Mouse (Mus musculus) brain, embryonic 14.5 days (tissue): ENCODE data around the gene Wnt10b. TPM values are rescaled to one million over a fixed set of nuclear protein-coding genes. Genes with fewer than 3 reads are reported as not detected.

ENCODE experiments used
- DNase-seq: peaks from one replicate; pipeline ENCODE4 v3.0.0-alpha.2; 2011; ENCODE audit warnings: low read depth
- CTCF ChIP-seq: fragments of 200-500 bp; IDR thresholded peaks from 2 replicates; pipeline ENCODE4 v1.5.1; 2012; ENCODE audit warnings: inconsistent platforms, mild to moderate bottlenecking, moderate library complexity, borderline replicate concordance; ENCODE audit not compliant: insufficient read depth, insufficient read length; ENCODE audit errors: extremely low read depth
- POLR2A ChIP-seq: fragments of 200-500 bp; IDR thresholded peaks from 2 replicates; pipeline ENCODE4 v1.6.1; 2012; ENCODE audit warnings: mild to moderate bottlenecking, inconsistent platforms, borderline replicate concordance; ENCODE audit not compliant: poor library complexity, insufficient read depth, insufficient read length, severe bottlenecking; ENCODE audit errors: extremely low read depth
- polyA plus RNA-seq: library from polyadenylated mRNA; depleted of rRNA; stranded (reverse); fragments of >200 nt; gene quantifications from 2 replicates; pipeline ENCODE4 v1.2.3, GENCODE M21; 2012

The Wnt10b gene
- polyA plus RNA-seq, 1 experiment = 2.4 TPM

DNA sequence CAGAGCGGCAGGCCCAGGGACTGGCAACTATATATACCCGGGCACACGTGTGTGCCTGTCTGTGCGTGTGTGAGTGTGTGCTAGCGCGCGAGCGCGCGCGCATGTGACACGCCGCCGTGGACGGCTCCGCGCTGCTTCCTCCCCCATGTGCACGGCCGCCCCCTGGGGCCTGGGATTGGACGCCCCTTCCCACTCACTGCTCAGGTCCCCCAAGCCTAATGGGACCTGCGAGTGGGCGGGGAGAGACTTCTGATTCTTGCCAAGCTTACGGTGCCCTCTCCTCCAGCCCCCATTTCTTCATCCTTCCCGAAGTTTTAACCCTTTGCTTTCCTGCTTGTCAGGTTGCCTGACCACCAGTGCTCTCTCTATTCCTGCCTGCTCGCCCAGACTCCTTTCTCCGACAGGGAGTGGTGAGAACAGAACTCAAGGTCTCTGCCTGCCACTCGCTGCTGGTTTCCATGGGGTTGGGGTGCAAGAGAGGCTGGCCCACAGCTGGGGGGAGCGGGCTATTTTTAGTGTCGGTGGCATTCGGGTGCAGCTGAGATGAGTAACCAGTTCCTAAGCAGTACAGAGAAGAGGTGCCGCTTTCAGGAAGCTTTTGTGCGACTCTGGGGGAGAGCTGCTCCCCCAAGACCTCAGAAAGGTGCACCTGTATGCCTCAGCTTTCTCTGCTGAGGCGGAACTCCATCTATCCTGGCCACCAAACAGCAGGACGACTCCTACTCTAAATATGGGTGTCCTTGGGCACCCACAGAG lies 30.1 kb upstream of the Wnt10b start:
- DNase-seq = peak; percentile 66
- TF ChIP-seq POLR2A = no peak

DNA sequence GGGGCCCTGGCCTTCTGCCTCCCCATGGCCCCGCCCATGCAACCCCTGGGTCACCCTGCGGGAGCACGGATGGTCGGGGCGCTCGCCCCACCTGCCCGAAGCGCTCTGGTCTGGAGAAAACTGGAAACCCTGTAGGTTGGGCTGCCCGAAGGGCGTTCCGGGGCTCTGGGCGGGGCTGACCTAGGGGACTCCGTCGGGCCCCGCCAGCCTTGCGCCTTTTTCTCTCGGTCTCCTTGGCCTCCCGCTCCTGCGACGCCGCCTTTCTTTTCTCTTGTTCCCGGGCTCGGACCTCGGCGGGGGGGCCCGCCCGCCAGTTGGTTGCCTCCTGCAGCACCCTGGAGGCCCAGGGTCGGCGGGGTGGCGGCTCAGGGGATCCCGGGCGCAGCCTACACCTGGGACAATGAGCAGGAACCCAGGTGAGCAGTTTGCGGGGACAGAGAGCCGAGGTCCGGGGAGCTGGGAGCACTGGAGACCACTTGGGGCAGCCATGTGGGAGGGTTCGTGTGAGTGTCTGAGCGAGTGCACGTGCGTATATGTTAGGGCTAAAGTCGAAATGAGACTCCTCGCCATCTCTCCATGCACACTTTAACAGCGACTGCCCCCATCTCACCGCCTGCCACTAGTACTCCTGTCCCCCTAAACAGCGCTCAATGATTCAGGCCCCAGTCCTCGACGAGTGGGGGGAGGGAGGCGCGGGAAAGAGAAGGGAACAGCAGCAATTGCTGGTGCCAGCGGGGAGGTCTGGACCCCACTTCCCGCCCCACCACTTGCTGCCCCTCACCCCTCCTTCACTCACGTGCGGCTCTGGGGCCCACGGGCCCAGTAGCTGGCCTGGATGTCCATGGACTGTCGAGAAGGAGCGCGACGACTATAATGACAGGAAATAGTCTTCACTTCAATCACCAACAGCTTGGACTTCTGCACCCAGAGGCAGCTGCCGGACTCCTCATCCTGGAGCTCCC lies 29.1 kb upstream of the Wnt10b start:
- no peak for DNase-seq
- TF ChIP-seq CTCF = no peak
- no peak for TF ChIP-seq POLR2A

DNA sequence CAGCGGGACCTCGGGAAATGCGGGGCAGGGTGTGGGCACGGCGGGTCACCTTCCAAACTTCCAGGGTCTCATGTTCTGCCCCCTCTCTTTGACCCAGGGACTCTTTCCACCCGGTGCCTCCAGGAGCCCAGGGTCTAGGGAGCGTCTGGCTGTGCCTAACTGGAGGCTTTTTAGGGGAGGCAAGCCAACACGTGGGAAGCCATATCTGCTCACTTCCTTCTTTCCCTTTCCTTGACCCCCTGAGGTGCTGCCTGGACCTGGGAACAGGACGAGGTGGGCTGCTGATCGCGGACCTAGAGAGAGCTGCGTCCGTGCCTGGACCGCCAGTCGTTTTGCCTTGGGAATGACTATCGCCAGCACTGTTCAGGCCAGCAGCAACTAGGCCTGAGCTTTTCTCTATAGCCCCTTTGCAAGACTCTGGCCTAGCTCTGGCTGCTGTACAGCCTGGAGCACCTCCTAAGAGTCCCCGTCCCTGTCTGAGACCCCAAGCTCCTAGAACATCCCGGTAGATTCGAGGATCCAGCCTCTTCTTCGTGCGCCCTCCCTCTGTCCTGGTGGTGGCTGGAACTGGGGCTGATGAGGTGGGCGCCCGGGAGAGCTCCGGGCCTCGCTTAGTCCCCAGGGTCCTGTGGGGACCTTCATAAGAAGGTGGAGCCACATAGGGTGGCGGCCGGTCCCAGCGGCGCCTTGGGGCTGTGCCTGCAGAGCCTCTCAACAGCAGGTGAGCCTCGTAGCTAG lies 28.3 kb upstream of the Wnt10b start:
- TF ChIP-seq POLR2A (no peak), CTCF (no peak)
- no peak for DNase-seq

DNA sequence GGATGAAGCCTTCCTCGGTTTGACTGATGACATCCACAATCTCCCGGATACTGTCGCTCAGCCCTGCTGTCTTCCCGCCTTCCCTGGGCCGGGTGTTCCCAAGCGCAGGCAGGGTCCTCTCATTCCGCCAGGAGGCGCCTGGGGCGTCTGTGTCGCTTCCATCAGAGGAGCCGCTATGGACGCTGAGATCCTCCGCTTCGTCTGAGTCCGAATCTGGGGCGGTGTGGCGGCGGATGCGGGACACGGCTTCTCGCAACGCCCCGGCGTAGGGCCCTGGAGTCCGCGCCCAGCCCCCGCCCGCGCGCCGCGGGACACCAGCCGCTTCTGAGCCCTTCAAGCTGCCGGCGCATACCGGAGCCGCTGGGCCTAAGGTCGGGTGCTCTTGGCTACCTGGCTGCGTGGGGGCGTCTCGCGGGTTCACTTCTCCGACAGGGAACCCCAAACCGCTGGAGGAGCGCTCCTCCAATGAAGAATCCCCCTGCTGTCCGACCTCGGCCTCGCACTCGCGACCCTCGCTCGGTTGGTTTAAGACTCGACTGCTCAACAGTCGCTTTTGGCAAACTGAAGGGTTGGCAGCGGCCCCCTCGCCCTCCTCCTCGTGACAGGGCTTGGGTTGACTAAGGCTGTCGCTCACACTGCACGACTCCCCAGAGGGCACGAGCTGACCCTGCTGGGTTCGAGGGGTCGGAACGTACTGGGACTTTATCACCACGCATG lies 27.5 kb upstream of the Wnt10b start:
- TF ChIP-seq POLR2A = no peak
- TF ChIP-seq CTCF = peak; percentile 78
- peak; percentile 75 for DNase-seq

DNA sequence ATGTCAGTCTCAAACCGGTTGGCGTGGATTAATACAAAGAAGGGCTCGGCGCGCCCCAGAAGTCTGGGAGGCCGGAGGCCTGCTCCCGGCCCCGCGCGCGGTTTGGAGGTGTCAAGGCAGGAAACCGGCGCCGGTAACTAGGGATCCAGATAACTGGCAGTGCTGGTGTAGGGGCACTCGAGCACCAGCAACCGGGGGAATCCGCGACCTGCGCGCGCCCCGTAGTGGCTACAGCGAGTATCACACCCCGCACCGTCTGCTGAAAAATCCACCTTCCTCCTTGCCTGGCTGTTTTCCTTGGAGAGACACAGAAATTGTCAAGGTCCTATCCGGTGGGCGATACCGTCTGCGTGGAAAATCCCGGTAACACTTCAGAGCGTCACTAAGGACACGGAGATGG lies 26.1 kb upstream of the Wnt10b start:
- peak; percentile 85 for DNase-seq
- TF ChIP-seq CTCF (peak; percentile 91), POLR2A (no peak)

DNA sequence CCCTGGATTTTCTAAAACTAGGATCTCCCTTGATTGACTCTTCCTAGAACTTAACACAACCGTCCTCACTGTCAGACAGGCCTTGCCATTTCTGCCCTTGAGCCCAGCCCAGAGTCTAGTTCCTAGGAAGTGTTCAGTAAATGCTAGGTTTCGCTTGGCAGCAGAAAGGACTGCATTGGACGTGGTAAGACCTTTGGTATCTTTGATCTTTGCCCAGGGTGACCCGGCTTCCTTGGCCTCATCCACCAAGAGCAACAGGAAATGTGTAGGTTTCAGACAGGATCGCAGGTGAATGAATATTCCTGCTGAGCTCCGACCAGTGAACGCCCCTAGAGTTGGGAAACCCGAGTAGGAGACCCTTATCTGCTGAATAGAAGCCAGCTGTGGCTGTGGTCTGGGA lies 25.0 kb upstream of the Wnt10b start:
- no peak for DNase-seq
- TF ChIP-seq CTCF = no peak
- no peak for TF ChIP-seq POLR2A

DNA sequence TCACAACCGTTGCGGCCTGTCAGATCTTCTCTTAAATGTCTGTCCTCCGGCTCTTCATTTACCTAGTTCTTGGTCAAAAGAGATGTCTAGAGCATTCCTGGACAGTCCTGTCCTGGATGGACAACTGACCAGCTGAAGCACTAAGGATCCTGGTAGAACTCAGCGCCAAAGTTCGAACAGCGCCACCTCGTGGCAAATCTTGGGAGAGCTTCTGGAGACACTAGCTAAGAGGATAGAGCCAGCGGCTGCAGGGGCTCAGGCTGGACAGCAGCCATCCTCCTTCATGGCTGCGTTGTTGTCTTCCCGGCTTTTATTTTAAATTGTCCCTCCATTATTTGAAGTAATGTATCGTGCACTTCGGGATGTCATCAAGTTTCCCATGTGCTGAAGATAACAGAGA lies 21.4 kb upstream of the Wnt10b start:
- peak; percentile 78 for DNase-seq
- TF ChIP-seq CTCF (peak; percentile 92), POLR2A (no peak)

DNA sequence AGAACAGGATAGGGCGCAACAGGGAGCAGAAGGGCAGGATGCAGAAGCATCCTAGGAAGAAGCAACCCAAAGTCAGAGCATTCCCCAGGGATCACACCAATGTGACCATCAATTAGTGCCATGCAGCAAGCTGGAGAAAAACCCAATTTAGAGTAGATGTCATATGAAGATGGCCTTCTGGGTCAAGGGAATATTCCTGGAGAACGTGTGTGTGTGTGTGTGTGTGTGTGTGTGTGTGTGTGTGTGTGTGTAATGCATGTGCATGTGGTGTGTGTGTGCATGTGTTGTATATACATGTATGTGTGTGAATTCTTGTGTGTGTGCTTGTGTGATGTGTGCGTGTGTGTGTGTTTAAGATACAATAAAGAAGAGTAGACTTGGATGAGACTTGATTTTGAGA lies 21.0 kb upstream of the Wnt10b start:
- no peak for TF ChIP-seq CTCF
- TF ChIP-seq POLR2A = no peak

DNA sequence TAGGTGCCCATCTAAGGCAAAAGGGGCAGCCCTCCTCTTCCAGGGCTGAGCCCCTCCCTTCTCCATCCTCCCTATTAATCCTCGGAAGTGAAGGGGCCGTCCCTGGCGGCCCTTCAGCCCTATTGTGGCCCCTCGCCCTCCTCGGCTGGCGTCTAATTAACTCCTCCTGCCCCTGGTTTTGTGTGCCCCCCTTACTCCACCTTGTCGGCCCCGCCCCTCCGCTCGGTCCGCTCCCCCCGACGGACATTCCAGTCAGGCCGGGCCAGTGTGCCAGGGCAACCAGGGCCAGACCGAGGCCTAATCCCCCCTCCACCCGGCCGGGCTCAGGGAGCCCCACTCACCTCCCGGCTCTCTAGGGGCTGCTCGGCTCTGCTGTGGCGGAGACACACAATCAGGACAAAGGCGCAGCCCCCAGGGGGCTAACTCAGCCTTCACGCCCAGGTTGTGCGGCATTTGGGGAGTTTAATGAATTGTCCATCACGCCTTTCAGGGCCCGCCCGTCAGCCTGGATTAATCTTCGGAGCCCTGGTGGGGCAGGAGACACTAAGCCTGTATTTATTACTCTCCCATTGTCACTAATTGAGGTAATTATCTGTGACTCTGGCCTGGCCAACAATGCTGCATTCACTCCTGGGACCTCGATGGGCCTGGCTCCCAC lies 20.0 kb upstream of the Wnt10b start:
- TF ChIP-seq CTCF = no peak
- TF ChIP-seq POLR2A = no peak
- DNase-seq = peak; percentile 94

More for the DNA sequence above, 21.0 kb upstream of the Wnt10b start:
- DNase-seq = no peak
